Mouse (Mus musculus): Measurements from ENCODE around the gene Ano10.

- TF ChIP-seq CTCF (IDR thresholded peaks at IDR 0.05; ENCODE audit: low read depth, low read length) (no peak), POLR2A (IDR thresholded peaks at IDR 0.05; ENCODE audit: extremely low read depth, insufficient read depth, low read length) (no peak)
These were observed 48.3 kb downstream of the Ano10 start for GRCm38 (mm10) chr9:122245879-122246278.
